Mouse (Mus musculus) heart, adult 9 months (tissue): ENCODE results near the gene Adam12.
A peak's percentile ranks its signal among the peaks of the same experiment; 100 is the strongest.

Source experiments
- DNase-seq, 2 experiments: peaks; one replicate each; pipeline ENCODE4 v3.0.0; 2022; ENCODE audit warnings: low spot score in 2 of 2

Adam12 gene

DNA sequence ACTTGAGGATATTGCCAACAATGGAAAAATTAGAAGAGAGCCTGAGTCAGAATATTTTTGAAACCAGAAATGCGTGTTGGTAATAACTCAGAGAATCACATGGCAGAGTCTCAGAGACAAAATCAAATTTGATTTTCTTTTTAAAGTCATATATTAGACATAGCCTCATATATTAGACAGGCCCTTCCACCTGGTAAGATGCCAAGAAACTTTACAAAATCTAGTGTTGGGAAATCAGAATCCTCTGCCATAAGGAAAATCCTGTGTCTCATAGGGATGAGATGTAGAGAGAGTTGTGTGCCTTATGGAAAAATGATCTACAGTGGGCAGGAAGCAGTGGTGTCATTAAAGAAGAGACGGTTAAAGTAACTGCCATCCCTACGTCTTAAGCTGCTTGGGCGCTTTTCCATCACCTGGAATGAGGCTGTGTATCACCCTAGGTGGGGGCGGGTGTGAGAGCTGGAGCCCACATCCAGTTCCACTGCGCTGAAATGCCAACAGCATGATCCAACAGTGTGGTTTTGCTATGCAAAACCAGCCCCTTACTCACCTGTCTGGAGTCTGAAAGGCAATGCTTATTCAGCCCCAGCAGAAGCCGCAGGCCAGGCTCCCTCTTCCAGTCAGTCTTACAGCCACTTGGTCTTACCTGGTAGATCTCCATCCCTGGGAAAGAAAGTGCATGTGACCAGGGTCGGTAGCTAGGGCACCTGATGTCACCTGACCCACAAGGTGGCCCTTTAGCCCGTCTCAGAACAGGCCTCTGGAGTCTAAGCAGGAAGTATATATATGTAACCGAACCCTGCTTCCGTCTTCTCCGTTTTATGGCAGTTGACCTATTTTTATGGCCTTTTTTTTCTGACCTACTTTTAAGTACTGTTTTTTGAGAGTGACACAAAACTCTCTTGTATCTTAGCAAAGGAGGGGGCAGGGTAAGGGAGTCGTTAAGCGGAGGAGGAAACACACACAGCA, at the start of gene Adam12:
Adam12 (minus strand) TSS at position 769 of the 969 bp plus-strand sequence.
- no peak for DNase-seq

DNA sequence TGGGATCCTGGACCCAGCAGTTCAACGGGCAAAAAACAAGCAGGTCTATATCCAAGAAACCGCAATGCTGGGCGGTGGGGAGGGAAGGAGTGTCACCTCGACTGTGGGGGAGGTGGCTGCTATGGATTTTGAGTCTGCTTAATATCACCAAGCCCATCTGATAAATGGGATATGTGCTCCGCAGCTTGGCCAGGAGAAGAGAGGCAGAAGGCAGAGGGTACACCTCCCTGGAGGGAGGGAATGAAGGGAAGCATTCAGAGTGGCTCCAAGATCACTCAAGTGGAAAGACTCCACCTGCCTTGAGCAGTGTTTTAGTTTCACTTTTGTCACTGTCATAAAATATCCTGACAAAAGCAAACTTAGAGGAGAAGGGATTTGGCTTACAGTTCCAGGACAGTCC, 41.0 kb upstream of the Adam12 start:
- DNase-seq: no peak

DNA sequence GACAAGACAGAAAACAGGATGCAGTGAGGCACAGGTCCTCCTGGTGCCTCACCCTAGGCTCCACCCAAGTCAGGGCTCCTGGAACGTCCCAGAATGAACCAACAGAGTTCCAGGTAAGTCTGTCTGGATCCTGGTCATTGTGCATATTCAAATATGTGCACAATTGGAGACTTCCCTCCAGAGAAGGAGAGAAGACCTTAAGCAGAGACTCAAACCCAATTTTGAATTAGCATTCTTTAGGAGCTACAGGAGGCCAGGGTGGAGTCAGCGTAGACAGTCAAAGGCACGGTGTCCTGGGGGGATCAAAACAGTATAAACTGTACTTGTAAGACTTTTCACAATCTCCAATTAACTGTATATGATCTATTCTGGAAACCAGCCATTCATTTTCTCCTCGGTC, 40.5 kb upstream of the Adam12 start:
- DNase-seq: no peak

DNA sequence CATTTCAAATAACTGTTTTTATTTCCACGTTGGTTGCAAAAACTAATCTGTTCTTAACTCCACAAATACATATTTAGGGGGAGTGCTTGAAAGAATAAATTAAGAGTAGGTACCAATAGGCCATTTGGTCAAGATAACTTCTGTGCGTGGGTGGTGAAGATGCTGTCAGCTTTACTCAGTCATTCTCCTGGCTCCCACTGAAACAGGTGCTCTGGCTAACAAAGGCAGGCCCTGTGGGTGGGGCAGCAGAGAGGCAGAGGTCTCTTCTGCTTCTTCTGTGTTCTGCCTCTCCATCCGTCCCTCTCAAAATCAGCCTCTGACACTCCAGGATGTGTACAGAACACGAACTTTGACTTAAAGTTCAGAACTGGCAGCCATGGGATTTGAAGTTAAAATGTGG, 33.8 kb upstream of the Adam12 start:
- DNase-seq: no peak

DNA sequence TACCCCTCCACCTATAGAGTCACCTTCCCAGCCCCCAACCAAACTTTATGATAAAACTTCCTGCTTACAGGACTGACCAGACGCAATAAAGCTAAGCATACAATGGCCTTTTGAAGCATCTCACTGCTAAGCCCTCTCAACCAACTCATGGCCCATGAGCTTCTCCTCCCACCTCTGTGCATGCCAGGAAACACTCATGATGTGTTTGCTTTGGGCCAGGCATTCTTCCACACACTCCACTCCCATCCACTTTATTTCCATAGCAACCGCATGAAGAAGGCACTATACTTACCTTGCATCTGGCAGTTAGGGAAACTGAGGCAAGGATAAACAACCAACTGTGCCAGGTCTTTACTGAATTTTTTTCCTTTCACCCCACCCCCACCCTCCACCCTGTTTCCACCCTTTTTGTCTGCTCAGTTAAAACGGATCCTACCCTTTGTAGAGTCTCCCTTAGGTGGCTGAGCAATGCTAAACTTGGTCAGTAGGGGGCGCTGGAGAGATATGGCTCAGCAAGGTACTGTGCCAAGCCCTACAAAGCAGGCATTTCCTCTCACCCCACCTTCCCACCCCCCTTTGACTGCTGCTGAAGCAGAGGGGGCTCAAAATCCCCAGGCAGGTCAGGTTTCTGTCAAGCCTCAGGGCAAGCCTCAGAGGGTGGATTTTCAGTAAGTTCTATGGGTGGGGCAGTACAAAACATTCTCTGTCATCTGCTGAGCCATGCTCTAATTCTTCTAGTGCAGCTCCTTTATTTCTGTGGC, 31.4 kb upstream of the Adam12 start:
- DNase-seq: peak; percentile 22 to 43

DNA sequence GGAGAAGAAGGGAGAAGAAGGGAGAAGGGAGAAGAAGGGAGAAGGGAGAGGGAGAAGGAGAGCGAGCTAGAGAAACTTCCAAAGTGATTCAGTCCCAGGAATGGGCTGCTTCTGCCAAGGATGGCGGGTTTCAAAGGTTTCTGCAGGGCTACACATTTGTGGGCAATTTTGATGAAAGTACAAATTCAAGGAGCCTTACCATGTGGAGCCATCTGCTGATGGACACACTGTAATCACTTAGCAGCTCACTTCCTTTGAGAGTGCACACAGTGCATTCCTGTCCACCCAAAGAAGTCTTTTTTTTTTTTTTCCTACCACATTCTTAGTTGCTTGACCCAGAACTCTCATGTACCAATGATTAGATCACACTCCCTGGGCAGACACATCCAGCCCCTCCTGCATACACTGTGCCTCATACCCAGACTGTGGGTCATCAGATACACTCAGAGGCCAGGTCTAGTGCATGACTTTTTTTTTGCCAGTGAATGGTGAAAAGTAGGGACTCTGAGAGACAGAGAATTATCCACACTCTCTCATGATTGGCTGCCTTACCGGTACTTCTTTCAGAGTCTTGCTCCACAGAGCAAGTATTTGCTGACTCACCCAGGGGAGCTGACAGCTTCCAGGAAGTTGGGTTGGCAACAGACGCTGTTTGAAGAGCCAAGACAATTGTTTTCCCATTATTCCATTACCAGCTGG, 29.2 kb upstream of the Adam12 start:
- peak; percentile 73 to 79 for DNase-seq

DNA sequence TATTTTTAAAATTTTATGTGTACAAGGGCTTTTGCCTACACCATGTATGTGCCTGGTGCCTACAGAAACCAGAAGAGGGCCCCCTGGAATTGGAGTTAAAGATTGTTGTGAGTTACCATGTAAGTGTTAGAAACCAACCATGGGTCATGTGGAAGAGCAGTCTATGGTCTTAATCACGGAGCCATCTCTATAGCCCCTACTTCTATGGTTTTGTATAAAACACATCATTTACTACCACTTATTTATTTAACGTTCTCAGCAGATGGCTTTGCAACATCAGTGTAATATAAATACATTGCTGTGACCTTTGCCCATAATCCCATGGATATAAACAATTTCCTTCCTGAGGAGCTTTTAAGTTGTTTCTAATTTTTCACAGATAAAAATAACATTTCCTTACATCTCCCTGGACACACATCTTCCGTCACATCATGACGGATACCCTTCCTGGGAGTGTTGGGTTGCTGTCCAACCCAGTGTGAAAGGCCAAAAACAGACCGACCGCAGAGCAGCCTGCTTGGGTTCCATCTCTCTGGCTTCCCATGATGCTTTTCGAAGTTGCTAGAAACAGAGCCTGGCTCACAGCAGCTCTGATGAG, 18.4 kb upstream of the Adam12 start:
- no peak for DNase-seq

DNA sequence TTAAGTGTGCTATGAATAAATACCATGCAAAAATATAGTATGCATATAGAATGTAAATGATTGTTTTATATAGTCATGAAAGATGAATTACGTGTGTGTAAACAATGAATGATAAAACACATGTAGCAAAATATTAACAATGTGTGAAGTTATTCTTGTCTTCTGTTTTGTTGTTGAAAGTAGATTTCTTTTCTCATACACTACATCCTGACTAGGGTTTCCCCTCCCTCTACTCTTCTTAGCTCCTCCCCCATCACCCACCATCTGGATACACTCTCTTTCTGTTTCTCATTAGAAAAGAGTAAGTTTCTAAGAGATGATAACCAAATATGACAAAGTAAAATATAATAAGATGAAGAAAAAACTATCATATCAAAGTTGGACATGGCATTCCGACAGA, 16.1 kb upstream of the Adam12 start:
- DNase-seq: no peak

DNA sequence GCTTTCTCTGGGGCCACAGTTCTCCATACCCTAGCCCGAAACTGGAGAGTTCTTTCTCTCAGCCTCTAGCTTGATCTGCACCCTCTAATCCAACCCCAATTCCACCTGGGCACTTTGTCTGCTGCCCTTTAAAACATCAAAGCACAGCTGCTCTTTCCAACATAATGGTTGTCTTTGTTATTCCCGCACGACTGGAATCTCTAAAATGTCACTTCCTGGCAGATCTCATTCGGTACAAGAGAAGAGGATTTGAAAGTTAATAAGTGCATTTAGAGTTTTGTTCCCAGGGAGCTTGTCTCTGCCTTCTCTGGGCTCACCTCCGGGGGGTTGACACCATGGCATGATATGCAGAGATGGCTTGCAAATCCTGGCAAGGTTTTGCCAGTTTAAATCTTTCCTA, 14.7 kb upstream of the Adam12 start:
- DNase-seq: no peak

DNA sequence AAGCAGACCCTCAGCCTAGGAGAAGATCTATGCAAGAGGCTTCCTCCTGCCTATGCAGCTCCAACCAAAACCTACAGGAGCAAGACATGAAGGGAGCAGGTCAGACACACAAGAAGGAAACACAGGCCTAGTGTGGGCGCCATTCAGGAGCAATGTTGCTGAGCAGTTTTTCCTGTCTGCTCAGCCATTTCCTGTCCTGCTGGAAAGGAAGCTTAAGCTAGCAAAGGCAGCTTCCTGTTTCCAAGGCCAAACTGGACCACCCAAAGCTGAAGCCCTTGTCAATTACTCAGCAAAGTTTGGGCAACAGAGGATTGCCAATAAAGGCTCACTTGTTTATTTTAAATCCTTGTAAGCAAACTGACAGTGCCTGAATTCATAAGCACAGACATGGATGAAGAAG, 10.8 kb upstream of the Adam12 start:
- no peak for DNase-seq

DNA sequence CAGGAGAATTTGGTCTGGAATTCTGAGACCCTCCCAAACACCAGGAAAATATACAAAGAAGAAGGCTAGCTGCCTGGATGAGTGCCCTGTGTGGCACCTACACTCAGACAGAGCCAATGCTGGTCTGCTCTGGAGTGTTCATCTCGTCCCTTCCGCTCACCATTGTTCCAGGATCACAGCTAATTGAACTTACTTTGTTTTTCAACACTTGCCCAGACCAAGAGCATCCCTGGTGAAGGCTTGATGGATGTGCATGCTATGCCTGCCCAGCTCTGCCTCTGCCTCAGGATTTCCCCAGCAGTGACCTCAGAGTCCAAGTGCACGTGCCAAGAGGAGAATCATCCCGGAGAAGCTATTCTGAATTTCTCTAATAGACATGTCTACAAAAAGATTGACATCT, 9.3 kb upstream of the Adam12 start:
- no peak for DNase-seq

DNA sequence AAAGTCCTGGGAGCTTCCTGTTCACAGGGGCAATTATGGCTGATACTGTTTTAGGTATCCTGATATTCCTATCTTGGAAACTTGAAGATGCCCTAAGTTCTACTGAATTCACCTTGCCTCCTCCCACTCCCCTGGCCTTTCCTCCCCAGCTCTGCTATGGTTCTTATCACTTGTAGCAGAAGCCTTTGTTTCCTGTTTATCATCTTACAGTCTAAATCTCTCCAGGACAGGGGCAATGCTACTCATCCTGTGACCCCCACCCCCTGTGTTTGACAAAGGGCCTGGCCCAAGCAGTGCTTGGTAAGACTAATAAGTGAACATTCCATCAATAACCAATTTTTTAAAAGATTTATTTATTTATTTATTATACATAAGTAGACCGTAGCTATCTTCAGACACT, 8.6 kb upstream of the Adam12 start:
- DNase-seq: no peak

DNA sequence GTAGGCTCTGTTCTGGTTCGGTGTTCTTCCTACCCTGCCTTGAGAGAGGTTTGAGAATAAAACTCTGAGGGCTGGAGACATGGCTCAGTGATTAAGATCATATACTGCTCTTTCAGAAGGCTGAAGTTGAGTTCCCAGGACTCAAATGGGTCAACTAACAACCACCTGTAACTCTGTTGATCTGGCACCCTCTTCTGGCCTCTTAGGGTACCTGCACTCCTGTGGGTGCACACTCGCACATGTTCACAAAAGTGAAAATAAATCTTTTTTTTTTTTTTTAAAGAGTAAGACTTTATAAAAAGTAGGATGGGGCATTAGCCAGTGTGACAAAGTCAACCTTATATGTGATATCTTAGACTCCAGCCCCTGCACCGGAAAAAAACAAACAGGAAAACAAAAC, 6.9 kb upstream of the Adam12 start:
- no peak for DNase-seq

DNA sequence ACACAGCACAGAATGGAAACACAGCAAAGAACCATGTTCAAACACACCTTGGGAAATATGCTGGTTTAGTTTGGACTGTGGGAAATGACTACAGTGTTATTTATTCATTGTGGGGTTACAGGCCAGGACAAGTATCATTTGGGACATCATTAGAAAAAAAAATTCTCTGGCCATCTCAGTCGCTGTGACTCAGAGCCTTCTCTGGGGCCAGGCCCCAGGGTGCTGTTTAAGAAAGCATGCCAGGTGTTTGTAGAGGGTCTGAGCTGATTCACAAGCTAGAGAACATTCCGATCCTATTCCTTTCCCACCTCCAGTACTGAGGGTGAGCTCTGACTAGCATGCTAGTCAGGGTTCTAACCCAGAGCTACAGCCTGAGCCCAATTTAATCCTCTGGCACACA, 5.4 kb upstream of the Adam12 start:
- DNase-seq: no peak

DNA sequence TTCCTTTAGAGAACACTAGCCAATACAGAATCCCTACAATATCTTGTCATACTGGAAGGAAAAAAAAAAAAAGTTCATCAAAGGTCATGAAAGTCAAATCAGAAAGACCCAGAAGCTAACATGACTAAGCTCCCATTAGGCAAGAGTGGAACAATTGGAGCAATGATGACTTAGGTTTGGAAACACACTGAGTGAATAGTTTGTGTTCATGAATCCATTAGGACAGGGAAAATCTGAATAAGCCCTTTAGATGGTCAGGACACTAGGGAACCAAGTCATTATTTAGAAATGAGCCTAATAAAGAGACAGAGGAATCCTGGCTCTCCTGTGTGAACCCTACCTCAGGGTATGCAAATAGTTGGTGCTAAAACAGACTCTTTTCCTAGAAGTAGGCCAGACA, 4.8 kb upstream of the Adam12 start:
- DNase-seq: no peak

DNA sequence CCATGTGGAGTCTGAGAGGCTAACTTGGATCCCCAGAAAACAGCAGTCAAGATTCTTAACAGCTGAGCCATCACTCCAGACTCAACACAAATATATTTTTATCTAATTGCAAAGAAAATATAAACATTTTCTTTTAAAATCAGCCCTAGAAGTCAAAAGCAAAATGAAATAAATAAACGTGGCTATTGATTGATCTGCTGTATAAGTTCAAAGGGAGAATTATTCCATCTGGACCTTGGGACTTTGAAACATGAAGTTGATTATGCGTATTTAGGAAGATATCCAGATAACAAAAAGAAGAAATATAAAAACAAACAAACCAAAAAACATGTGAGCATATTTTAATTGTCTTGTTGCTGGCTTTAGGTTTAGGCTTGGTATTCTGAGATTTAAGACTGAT, 3.6 kb upstream of the Adam12 start:
- DNase-seq: no peak

DNA sequence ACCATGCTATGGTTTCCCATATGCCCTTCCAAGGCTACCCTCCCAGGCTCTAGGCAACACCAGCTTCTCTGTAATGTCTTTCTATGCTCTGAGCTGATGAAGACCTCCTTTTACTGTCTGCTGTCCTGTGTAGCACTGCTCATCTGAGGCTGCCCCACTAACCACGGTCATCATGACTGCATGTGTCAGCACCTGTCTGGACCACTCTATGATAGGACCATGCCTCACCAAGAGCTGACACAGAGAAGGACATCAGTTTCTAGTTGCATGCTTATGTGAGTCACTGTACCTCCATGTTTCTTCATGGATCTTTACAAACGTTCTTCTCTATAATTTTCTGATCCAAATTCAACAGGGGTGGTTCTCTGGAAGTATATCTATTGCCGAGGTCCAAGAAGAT, 1.2 kb downstream of the Adam12 start:
- DNase-seq: no peak

DNA sequence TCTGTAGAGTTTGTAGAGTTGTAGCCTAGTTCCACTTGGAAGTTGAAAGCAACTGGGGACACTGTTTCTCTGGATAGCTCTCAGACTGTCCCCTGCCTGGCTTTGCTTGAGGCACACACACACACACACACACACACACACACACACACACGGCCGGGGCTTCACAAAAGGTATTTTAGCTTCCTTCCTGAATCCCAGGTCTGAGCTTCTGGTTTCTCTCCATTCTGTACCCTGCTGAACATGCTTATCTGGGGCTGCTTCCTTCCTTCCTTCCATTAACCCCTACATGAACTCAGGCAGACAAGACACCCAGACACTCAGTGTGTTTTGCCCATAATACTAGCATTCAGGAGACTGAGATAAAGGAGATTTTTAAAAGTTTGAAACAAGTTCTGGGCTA, 2.0 kb downstream of the Adam12 start:
- DNase-seq: no peak

DNA sequence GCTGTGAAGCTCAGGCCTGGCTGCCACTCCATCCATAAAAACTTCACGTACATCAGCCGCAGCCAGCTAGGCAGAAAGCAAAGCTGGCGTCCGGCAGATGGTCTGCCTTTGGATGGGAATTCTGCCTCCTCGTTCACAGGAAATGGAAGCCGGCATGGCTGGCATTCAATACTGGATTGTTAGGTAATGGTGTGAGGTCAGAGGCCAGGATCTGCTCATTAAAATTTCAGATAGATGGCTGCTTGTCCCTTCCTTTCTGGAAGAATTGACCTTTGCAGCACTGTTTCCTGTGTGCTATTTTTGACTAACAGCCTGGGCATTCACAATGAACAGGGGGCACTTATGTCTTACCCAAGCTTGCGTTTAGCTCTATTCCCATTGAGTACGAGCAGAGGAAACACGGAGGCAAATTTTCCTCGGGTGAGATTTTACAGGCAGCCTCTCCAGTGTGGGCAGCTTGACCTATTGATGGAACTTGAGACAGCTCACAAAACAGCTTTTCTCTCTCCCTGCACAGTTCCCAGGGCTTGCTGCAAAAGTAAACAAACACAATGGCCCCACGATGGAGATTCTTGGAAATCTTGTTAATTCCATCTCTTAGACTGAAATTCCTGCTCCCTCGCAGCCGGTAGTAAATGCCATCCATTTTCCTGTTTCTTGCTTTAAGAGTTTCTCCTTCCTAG, 4.0 kb downstream of the Adam12 start:
- DNase-seq: no peak

DNA sequence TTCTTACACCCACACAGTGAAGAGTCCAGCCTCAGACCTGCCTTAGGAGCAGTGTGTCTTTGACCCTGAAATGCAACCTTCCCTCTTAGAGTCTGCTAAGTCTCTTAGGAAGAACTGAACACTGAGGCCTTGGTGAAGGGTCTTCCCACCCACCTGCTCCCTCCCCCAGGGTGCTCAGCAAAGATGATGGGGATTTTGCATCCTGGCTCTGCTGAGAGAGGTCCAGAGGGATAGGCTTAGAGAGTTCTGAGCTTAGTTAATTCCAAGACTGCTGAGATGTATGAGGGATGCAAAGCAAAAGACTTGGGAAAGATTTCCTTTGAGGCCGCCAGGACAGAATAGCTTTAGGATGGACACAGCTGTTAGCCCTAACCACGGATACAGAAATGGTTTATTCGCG, 4.8 kb downstream of the Adam12 start:
- DNase-seq: no peak

DNA sequence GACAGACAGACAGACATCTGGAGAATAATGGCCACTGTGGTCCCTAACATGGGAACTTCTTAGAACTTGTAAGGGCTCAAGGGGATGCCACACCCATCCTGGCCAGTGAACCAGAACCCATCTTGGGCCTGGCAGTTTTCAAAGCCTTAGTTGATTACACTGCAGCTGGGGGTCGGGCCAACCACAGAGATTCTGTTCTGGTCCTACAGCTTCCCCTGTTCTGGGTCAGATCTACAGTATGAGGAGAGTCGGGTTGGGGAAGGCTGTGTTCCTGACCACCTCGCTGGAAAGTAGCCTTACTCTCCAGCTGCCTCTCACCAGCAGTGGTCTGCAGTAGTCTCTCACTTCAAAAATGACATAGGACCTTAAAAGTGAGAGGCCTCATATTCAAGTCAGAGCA, 5.7 kb downstream of the Adam12 start:
- no peak for DNase-seq
